Mouse (Mus musculus): ENCODE data around the gene B3galnt1.
"Not testable (repeated sequence)": the region's sequence is repeated elsewhere in the genome, so short reads cannot be mapped to it uniquely, and the experiment has no call there.

The B3galnt1 gene

DNA sequence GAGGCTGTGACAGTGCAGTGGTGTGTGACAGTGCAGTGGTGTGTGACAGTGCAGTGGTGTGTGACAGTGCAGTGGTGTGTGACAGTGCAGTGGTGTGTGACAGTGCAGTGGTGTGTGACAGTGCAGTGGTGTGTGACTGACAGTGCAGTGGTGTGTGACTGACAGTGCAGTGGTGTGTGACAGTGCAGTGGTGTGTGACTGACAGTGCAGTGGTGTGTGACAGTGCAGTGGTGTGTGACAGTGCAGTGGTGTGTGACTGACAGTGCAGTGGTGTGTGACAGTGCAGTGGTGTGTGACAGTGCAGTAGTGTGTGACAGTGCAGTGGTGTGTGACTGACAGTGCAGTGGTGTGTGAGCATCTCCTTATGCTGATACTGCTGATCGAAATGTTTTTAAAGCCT, 33.2 kb downstream of the B3galnt1 start:
- not testable (repeated sequence) for DNase-seq (ENCODE audit: low read depth, low spot score)

DNA sequence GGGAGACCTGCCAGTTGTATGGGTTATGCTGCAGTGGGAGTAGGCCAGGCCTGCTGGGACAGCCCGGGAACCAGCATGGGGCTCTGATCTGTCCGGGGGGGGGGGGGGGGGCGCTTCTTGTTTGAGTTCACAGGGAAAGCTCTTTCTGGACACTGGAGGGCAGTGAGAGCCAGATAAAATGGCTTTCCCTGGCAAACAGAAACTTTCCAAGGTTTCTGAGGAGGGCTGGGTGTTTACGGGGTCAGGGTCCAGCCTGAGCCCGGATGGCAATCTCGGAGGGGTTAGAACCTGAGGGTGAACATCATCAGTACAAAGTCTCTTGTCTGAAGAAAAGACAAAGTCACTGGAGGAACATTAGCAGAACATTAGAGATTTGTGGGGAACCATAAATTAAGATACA, 35.4 kb downstream of the B3galnt1 start:
- DNase-seq (ENCODE audit: low read depth, low spot score) = no peak

DNA sequence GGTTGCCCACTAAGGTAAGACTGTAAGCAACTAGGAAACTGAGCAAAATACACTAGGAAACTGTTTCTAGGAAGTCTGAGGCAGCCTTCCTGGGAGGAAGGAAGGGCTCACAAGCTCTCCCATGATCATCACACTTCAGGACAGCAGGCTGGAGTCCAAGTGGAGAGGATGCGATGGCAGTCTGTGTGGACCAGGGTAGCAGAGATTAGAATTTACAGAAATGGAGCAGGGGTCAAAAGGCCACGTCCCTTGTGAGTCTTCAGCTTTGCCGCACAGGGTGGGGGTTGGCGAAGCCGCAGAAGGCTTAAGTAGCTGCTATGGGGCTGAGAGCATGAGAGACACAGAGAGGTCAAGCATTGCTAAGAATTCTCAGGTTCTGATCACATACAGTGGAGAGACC, 37.1 kb downstream of the B3galnt1 start:
- DNase-seq (ENCODE audit: low read depth, low spot score) = no peak

GRCm38 (mm10) chr3:69559975-69560330, 38.8 kb downstream of the B3galnt1 start:
- no peak for DNase-seq (ENCODE audit: low read depth, low spot score)

DNA sequence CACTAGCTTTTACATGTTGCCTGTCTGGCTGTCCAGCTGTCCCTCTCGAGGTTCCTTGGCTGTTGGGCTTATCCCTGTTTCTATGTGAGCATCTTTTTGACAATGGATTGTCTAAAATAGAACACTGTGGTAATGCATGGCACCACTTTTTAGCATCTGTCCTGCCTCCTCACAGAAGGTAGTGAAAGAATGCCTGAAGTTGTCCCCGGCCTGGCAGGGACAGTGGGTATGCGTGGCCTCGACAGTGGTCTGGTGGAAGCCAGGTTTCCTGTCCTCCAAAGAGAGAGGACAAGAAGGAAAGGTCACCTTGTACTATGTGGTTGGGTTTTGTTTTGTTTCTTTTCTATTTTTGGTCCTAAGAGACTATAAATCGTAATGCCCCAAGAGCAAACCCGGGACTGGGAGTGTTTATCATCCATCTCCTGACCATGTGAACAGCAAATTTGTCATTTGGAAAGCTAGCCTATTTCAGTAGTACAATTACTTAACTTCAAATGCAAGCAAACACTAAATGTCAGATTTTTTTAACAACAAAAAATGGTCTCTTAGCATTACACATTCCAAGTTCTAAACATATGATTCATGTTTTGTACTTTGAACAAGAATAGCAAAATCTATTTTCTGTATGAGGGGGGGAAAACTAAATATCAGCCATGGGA, 39.3 kb downstream of the B3galnt1 start:
- no peak for DNase-seq (ENCODE audit: low read depth, low spot score)

- no peak for DNase-seq (ENCODE audit: low read depth, low spot score)
These were observed 42.5 kb downstream of the B3galnt1 start for GRCm38 (mm10) chr3:69556092-69556778.

- no peak for DNase-seq (ENCODE audit: low read depth, low spot score)
These were observed 43.2 kb downstream of the B3galnt1 start for GRCm38 (mm10) chr3:69555511-69555910.

- DNase-seq (ENCODE audit: low read depth, low spot score) = no peak
These were observed 49.2 kb downstream of the B3galnt1 start for GRCm38 (mm10) chr3:69549602-69550001.

DNA sequence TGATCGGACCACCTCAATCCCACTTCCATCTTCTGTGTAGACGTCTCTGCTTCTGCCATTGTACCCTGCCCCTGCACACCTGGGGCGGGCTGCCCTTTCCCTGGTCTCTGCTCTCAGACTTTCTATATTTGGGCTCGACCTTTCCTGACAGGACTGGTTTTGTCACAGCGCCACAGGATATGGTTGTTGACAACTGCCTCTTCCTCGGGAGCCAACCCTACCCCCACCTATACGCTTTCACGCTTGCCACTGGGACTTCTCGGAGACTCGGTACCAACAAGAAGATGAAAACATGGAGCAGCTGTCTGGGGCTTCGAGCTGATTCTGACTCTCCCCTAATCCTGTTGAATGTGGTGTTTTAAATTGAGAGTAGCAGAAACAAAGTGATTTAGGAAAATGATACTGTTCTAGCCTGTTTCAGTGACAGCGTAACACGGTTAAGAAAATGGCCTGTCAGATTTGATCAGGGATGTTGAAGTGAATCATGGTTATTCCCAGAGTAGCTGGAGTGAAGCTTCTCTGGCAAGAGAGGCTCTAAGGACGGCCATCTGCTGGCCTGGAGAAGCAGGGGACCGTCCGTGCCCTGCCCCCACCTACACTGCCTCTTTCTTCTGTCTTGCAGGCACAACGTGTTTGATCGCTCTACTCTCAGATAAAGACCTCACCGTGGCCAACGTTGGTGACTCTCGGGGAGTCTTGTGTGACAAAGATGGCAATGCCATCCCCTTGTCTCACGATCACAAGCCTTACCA, 49.9 kb downstream of the B3galnt1 start:
- no peak for DNase-seq (ENCODE audit: low read depth, low spot score)

- DNase-seq (ENCODE audit: low read depth, low spot score) = no peak
These were observed 53.7 kb downstream of the B3galnt1 start for GRCm38 (mm10) chr3:69545017-69545416.

GRCm38 (mm10) chr3:69543730-69544129, 55.0 kb downstream of the B3galnt1 start:
- DNase-seq (ENCODE audit: low read depth, low spot score) = no peak

DNA sequence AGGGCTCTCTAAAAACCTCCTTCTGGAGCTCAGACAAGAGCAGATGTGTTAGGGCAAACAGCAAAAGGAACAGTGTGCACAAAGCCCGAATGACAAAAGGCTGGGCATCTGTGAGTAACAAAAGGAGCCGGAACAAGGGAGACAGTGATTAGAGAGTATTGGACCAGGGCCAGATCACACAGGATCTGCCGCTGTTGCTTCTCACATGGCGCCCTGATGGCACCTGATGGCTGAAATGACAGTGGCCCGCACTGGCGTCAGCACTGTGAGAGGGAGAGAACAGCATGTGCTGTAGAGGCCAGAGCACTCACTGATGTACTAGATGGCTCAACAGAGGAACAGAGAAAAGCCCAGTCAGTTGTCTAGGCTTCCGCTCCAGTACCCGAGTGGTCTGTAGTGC, 55.8 kb downstream of the B3galnt1 start:
- no peak for DNase-seq (ENCODE audit: low read depth, low spot score)

GRCm38 (mm10) chr3:69535941-69536647, 62.7 kb downstream of the B3galnt1 start:
- DNase-seq (ENCODE audit: low read depth, low spot score) = peak; percentile 39

DNA sequence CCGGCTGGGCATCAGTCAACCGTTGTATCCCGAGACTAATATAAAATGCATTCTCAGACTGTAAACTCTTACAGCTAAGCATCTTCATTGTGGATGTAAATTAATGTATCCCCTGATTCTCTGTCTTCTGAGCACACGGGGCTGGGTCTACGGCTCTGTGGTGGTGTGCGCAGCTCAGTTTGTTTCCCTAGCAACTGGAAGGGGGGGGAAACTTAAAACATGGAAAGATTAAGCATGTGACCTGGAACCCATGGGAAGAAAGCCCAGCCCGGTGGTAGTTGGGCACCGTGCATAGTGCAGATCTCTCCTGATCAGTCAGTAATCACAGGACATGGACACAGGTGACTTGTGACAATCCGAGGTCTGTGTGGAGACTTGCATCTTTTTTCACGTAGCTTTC, 63.3 kb downstream of the B3galnt1 start:
- DNase-seq (ENCODE audit: low read depth, low spot score) = no peak

DNA sequence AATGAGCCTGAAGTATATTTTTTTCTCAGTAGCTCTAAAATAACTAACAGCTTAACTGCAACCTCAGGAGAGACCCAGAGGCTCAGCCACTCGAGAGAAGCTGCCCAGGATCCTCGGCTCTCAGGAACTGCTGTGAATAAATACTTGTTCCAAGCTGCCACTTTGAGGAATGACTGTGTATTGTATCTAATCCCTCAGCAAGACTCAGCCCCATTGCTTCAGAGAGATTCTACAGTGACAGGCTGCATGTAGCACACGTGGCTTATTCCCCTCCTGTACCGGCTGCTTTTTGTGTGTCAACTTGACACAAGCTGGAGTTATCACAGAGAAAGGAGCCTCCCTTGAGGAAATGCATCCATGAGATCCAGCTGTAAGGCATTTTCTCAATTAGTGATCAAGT, 66.1 kb downstream of the B3galnt1 start:
- DNase-seq (ENCODE audit: low read depth, low spot score) = no peak

GRCm38 (mm10) chr3:69531511-69531910, 67.2 kb downstream of the B3galnt1 start:
- DNase-seq (ENCODE audit: low read depth, low spot score) = no peak

GRCm38 (mm10) chr3:69529576-69529975, 69.2 kb downstream of the B3galnt1 start:
- DNase-seq (ENCODE audit: low read depth, low spot score) = no peak

DNA sequence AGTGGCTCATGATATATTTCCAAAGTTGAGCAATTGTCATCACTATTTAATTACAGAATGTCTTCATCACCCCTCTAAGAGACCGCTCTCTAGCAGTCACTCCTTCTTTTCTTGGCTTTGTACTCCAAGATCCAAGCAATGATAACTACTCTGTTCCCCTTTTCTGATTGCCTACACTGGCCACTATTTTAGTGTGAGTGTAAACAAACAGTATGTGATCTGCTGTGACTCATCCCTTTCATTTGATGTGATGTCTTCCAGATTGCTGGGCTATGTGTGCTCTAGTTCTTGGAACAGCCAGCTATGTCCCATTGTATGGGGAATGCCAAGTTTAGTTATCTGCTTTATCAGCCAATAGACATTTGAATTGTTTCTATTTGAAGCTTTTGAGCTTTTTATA, 71.4 kb downstream of the B3galnt1 start:
- no peak for DNase-seq (ENCODE audit: low read depth, low spot score)

DNA sequence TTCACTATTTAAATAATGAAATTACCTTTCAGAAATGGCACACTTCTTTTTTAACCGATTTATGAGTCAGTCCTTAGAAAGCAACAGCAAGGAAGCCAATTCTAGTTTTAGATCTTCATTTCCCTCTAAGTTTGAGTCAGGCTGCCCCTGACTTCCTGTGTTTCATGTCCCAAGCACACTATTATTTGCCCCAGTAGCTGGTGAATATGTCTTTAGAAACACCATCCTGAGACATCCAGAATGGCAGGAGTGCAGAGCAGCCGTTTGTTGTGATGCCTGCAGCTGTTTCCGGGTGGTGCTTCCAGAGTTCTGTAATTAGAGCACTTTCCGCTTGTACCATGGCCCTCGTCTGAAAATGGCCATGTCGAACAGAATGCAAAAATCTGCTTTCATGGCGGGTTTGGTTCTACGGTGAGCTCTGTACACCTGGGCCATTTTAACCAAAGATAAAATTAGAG, 73.7 kb downstream of the B3galnt1 start:
- no peak for DNase-seq (ENCODE audit: low read depth, low spot score)

- no peak for DNase-seq (ENCODE audit: low read depth, low spot score)
These were observed 74.2 kb downstream of the B3galnt1 start for GRCm38 (mm10) chr3:69524356-69525071.

Data from embryo, embryonic 11.5 days (tissue).